Comparison of ENCODE assay signal across 8 mouse cellular contexts in genomic region chr1:171110659-171111019, GRCm38 (mm10). TPM values are rescaled to one million over a fixed set of nuclear protein-coding genes. Genes with fewer than 3 reads are reported as not detected.
DNase-seq lines count a peak whose midpoint lies in the region; ATAC-seq and TF ChIP-seq lines count a peak whose summit lies in the region.

No protein-coding gene starts in this region.

- TF ChIP-seq CTCF in thymus, adult 2 months (IDR thresholded peaks at IDR 0.05; ENCODE audit: borderline replicate concordance, control insufficient read depth, extremely low read depth, insufficient read depth, low read length, poor library complexity), result no peak

- no peak for TF ChIP-seq POLR2A in thymus, adult 2 months (IDR thresholded peaks at IDR 0.05; ENCODE audit: control insufficient read depth, extremely low read depth, insufficient read depth, low read length, poor library complexity)

- H3K9ac ChIP-seq in liver, embryonic 12.5 days, result peak overlapping the region; percentile 68

- intact Hi-C loops in gastrocnemius, postnatal 36 days (cut with DNase I), result loop anchor here (2.0 to 10.0 kb wide), 2 partner anchors 112 to 174 kb away; partner anchors contain the start of genes Ppox, Tomm40l and Usp21

- H3K4me1 ChIP-seq in thymus, adult 2 months (replicated peaks; ENCODE audit: control insufficient read depth, insufficient read depth, low read length), result peaks cover 8% of the 10 kb centered on the region
- H3K4me1 ChIP-seq in liver, embryonic 12.5 days, result peaks cover 52% of the 10 kb centered on the region

- WGBS in thymus, adult 2 months, result 44% methylated on average over 15 of the region's 15 CpGs
- 23% methylated on average over 15 of the region's 15 CpGs for WGBS in liver, embryonic 12.5 days (ENCODE audit: insufficient replicate concordance)

- 0 out of 2 replicates have a peak overlapping the region, but pooled peaks have one; percentile 0 for H3K4me3 ChIP-seq in thymus, adult 2 months (ENCODE audit: control insufficient read depth, insufficient read depth, low read length)
- peak overlapping the region; percentile 68 for H3K4me3 ChIP-seq in liver, embryonic 12.5 days

- peak; percentile 25; the same call in 1 of the 2 replicates for ATAC-seq in liver, embryonic 12.5 days

- no peaks in the 10 kb centered on the region for H3K36me3 ChIP-seq in thymus, adult 2 months (ENCODE audit: control insufficient read depth, insufficient read depth, low read length)
- no peaks in the 10 kb centered on the region for H3K36me3 ChIP-seq in liver, embryonic 12.5 days

- H3K4me2 ChIP-seq in liver, embryonic 12.5 days, result peak overlapping the region; percentile 82

- H3K27ac ChIP-seq in thymus, adult 2 months (ENCODE audit: control insufficient read depth, insufficient read depth, low read length), result no peak overlapping the region
- H3K27ac ChIP-seq in liver, embryonic 12.5 days, result peak overlapping the region; percentile 84; the same call in 1 of the 2 replicates

- H3K9me3 ChIP-seq in liver, embryonic 12.5 days (replicated peaks), result no peaks in the 10 kb centered on the region

- peak; percentile 50 for DNase-seq in embryo, embryonic 10 days (ENCODE audit: low spot score)
- no peak for DNase-seq in embryo, embryonic 11 days
- no peak for DNase-seq in thymus, adult 2 months
- DNase-seq in thymus, postnatal 0 days (ENCODE audit: low spot score), result no peak
- no peak for DNase-seq in urinary bladder, adult 18-20 months (ENCODE audit: low spot score in 2 of 2)
- no peak for DNase-seq in gastrocnemius, postnatal 36 days
- DNase-seq in left cerebral cortex, adult 18-20 months (ENCODE audit: low spot score in 2 of 2), result no peak

- H3K27me3 ChIP-seq in thymus, adult 2 months (ENCODE audit: control insufficient read depth, insufficient read depth, low read length), result no peaks in the 10 kb centered on the region
- H3K27me3 ChIP-seq in liver, embryonic 12.5 days (replicated peaks), result no peaks in the 10 kb centered on the region

RNA-seq across cellular contexts. Expression of gene Cfap126, which starts 3.1 kb away (rescaled TPM):
- polyA plus RNA-seq in thymus, adult 2 months (2012; rRNA removed), result 2.7 and 2.8 TPM in 2 replicates
- polyA plus RNA-seq in thymus, postnatal 0 days (2015; fragmentation: Nextera tagmentation; extraction: Ambion mirVana), result 2.3 and 2.7 TPM in 2 replicates
- 2.1 and 2.3 TPM in 2 replicates for polyA plus RNA-seq in liver, embryonic 12.5 days (2016; fragmentation: Nextera tagmentation; extraction: Ambion mirVana)
- total RNA-seq in gastrocnemius, postnatal 36 days (2021), result under 1 TPM; 0.54 to 0.91 TPM
- under 1 TPM in 1 of 2 experiments, not detected in 1; 0.79 TPM for total RNA-seq in left cerebral cortex, adult 18-20 months (2021)

RNA-seq across cellular contexts. Expression of gene Sdhc, which starts 39.8 kb away (rescaled TPM):
- polyA plus RNA-seq in thymus, adult 2 months (2012; rRNA removed), result 191 and 231 TPM in 2 replicates
- polyA plus RNA-seq in thymus, postnatal 0 days (2015; fragmentation: Nextera tagmentation; extraction: Ambion mirVana), result 158 and 201 TPM in 2 replicates
- polyA plus RNA-seq in liver, embryonic 12.5 days (2016; fragmentation: Nextera tagmentation; extraction: Ambion mirVana), result 140 and 155 TPM in 2 replicates
- 100 to 1,000 TPM; 691 to 738 TPM for total RNA-seq in gastrocnemius, postnatal 36 days (2021)
- total RNA-seq in left cerebral cortex, adult 18-20 months (2021), result 100 to 1,000 TPM; 195 to 207 TPM

RNA-seq across cellular contexts. Expression of gene Mpz, which starts 39.9 kb away (rescaled TPM):
- 1.1 and 7.4 TPM in 2 replicates for polyA plus RNA-seq in thymus, adult 2 months (2012; rRNA removed)
- 0.18 and 0.37 TPM in 2 replicates for polyA plus RNA-seq in thymus, postnatal 0 days (2015; fragmentation: Nextera tagmentation; extraction: Ambion mirVana)
- 0.10 and 0.18 TPM in 2 replicates for polyA plus RNA-seq in liver, embryonic 12.5 days (2016; fragmentation: Nextera tagmentation; extraction: Ambion mirVana)
- total RNA-seq in gastrocnemius, postnatal 36 days (2021), result 100 to 1,000 TPM in 1 of 2 experiments, 10 to 100 TPM in 1; 33.1 to 105 TPM
- total RNA-seq in left cerebral cortex, adult 18-20 months (2021), result not detected

RNA-seq across cellular contexts. Expression of gene Fcgr3, which starts 45.9 kb away (rescaled TPM):
- polyA plus RNA-seq in thymus, adult 2 months (2012; rRNA removed), result 16.6 and 20.7 TPM in 2 replicates
- 18.0 and 21.4 TPM in 2 replicates for polyA plus RNA-seq in thymus, postnatal 0 days (2015; fragmentation: Nextera tagmentation; extraction: Ambion mirVana)
- polyA plus RNA-seq in liver, embryonic 12.5 days (2016; fragmentation: Nextera tagmentation; extraction: Ambion mirVana), result 16.1 and 17.0 TPM in 2 replicates
- total RNA-seq in gastrocnemius, postnatal 36 days (2021), result 1 to 10 TPM; 2.6 to 4.6 TPM
- total RNA-seq in left cerebral cortex, adult 18-20 months (2021), result 10 to 100 TPM; 11.1 to 13.2 TPM
